Mouse (Mus musculus): ENCODE data around the gene Anks1.

DNA sequence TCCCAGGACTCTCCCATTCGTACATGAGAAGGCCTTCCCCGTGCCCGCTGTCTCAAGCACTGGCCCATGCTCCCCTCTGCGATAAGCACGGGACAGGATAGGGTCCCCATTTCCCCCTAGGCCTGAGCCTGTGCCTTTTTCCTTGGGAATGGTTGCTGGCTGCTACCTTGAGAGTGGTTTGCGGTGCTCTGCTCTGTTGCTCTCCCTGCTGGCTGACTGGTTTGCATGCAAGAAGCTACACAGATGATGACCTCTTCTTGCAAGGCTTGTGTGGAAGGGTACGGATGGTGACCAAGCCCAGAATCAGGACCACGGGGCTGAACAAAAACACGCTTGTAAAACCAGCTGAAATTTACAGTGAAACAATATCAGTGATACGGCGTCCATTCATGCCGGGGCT is 75.3 kb downstream of the Anks1 start:
- TF ChIP-seq POLR2A (IDR thresholded peaks at IDR 0.05; ENCODE audit: borderline replicate concordance, insufficient read depth, low read length) = no peak
- peak; percentile 48 for TF ChIP-seq CTCF (IDR thresholded peaks at IDR 0.05; ENCODE audit: borderline replicate concordance, insufficient read depth, low read depth, low read length)
